Mouse (Mus musculus): ENCODE data around the gene Vmn2r1. TPM values are rescaled to one million over a fixed set of nuclear protein-coding genes. Genes with fewer than 3 reads are reported as not detected.
A peak's percentile ranks its signal among the peaks of the same experiment; 100 is the strongest.

Gene Vmn2r1
- polyA plus RNA-seq (2015; fragmentation: Nextera tagmentation; extraction: Ambion mirVana), result 0.08 and 0.10 TPM in 2 replicates

DNA sequence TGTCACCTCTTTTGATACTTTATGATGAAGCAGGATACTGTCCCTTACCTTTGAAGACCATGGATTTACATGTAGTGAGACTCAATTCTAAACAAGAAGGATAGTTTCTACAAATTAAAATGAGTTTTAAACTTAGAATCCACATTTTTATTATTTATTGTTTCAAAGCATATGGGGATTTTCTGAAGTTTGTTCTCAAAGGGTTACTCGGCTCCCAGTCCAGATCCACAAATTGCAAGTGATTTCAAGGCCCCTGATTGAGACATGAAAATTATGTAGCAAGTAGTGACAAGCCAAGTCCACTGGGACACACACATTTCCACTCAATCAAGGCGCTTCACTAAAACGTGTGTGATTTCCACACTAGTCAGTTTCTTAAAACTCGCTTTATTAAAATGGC, at the start of gene Vmn2r1:
TSS of gene Vmn2r1 (plus strand) at position 301 of the 400 bp plus-strand sequence.
- Histone ChIP-seq H3K36me3 (no peaks in the 10 kb centered on the region), H3K9me3 (no peaks in the 10 kb centered on the region), H3K4me2 (no peak within 1 kb of the TSS), H3K9ac (no peak within 1 kb of the TSS), H3K4me1 (replicated peaks) (no peaks in the 10 kb centered on the region), H3K27me3 (no peaks in the 10 kb centered on the region), H3K27ac (replicated peaks) (no peak within 1 kb of the TSS), H3K4me3 (no peak within 1 kb of the TSS)
- no peak for ATAC-seq (ENCODE audit: low read depth)
- 85% methylated on average over 4 of the region's 4 CpGs for WGBS

DNA sequence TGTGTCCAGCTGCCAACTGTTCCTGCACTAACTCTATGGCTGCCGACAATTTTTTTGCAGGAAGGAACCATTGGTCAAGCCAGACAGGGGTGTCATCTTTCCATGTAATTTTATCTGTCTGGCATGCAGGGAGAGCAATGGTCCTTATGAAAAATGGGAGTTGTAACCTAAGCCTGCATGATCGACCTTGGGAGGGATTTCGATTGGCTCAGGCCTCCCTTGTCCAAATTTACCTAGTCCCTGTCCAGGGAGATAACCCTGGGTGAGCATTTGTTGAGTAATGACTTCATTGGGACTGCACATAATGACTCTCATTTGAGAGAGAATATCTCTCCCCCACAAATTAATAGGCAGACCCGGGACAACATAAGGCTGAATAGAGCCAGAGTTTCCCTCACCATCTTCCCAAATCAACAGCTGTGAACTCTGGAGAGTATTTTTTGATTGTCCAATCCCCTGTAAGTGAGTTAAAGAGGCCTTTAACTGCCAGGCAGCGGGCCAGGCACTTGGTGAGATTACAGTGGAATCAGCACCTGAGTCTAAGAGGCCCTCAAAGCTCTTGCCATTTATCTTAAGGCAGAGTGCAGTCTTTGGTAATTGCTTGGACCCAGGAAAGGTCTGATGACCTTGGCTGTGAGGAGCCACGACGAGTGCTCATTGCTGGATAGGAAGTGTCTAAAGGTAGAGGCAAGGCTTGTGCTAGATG, 43.1 kb upstream of the Vmn2r1 start:
- Histone ChIP-seq H3K4me3 (no peak overlapping the region), H3K9me3 (no peaks in the 10 kb centered on the region), H3K4me1 (replicated peaks) (peaks cover 7% of the 10 kb centered on the region), H3K9ac (no peak overlapping the region), H3K4me2 (no peak overlapping the region), H3K27ac (replicated peaks) (no peak overlapping the region), H3K27me3 (no peaks in the 10 kb centered on the region), H3K36me3 (no peaks in the 10 kb centered on the region)
- WGBS, result 80% methylated on average over 7 of the region's 7 CpGs
- no peak for ATAC-seq (ENCODE audit: low read depth)

DNA sequence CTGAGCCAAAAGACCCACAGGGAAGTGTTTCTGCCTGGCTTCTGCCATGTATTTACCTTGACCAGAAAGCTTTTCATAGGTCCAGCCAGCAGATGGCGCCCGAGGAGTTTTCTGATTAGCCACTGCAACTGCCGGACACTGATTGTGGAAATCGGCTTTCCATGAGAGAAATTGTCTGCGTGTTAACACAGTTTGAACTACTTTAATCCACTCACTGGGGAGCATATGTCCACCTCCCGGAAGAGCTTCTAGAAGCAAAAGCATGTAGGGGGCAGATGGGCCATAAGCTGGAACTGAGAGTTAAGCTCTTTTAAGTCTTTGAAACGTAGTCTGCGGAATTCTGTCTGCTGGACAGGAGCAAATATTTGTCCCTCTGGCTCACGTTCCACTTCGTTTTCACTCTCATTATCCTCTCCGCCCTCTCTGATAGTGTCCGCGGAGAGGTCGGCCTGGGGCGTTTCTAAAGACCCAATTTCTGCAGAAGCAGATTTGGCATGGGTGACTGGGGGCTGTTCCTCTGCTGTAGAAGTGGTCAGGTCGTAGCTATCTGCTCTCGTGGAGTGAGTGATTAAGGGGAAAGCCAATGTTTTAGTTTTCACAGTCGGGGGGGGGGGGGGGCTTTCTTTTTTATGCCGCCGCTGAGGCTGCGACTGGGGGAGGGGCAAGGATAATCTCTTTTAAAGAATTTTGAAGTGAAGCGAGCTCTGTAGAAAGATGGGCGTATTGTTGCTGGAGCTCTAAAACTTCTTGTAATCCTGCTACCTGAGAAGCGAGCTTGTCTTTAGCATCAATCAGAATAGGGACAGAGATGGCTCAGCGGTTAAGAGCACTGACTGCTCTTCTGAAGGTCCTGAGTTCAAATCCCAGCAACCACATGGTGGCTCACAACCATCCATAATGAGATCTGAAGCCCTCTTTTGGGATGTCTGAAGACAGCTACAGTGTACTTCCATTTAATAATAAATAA, 41.2 kb upstream of the Vmn2r1 start:
- no peaks in the 10 kb centered on the region for H3K36me3 ChIP-seq
- peaks cover 7% of the 10 kb centered on the region for H3K4me1 ChIP-seq (replicated peaks)
- 14% methylated on average over 25 of the region's 25 CpGs for WGBS
- H3K4me3 ChIP-seq, result peak overlapping the region; percentile 35
- H3K27me3 ChIP-seq, result no peaks in the 10 kb centered on the region
- H3K9me3 ChIP-seq, result no peaks in the 10 kb centered on the region
- H3K4me2 ChIP-seq, result peak overlapping the region; percentile 59
- H3K27ac ChIP-seq (replicated peaks), result no peak overlapping the region
- ATAC-seq (ENCODE audit: low read depth), result peak; percentile 91
- peak overlapping the region; percentile 52 for H3K9ac ChIP-seq

DNA sequence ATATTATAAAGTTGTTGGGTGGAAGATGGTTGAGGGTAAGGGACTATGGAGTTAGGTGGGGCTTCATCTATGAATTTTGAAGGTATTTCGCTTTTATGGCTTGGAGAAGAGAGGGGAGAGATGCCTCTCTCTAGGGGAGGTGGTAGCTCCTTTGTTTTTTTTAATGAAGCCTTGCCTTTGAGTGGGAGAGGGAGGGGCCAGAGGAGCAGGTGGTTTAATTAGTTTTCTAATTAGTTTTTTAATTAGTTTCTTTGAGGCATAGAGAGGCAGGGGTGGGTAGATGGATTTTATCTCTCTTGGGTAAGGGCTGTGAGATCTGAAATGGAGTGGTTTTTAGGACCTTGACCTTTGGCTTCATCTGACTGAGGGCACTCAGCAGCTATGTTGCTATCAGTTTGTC, 31.4 kb downstream of the Vmn2r1 start:
- no peaks in the 10 kb centered on the region for H3K27me3 ChIP-seq
- WGBS, result 75% methylated on average over 1 of the region's 1 CpGs
- peak overlapping the region; percentile 46 for H3K27ac ChIP-seq (replicated peaks)
- H3K4me2 ChIP-seq, result no peak overlapping the region
- H3K9ac ChIP-seq, result no peak overlapping the region
- no peaks in the 10 kb centered on the region for H3K36me3 ChIP-seq
- H3K9me3 ChIP-seq, result no peaks in the 10 kb centered on the region
- peak; percentile 86 for ATAC-seq (ENCODE audit: low read depth)
- H3K4me3 ChIP-seq, result no peak overlapping the region
- no peaks in the 10 kb centered on the region for H3K4me1 ChIP-seq (replicated peaks)

DNA sequence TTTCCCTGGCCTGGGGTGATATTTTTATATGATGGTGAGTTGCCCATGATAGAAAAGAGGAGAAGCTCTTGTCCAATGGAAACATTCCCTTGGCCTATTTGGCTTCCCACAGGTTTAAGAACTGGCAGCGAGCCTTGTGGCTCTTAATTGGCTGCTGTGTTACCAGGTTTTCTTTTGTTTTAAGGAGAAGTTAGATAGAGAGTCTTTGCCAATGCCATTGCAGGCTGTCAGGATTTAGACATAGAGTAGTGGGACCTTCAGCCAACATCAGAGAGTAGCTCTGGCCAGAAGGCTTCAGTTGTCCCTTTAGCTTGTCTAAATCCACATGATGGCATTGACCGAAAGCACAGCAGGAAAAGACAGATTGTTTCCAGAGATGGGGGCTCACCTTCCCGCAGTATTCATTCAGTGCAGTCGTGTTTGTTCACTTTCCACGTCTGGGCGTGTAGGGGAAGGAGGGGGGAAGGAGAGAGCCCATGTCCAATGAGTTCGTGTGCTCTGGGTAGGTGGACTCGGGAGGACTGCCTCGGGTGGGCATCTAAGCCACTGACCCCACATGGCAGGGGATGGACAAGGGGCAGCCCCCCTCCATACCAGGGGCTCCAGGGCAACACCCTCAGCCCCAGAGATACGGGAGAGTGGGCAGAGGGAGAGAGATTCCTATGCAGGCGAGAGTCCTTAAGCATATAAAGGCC, 32.2 kb downstream of the Vmn2r1 start:
- Histone ChIP-seq H3K9me3 (no peaks in the 10 kb centered on the region), H3K4me3 (no peak overlapping the region), H3K36me3 (no peaks in the 10 kb centered on the region), H3K27ac (replicated peaks) (peak overlapping the region; percentile 46; the same call in 1 of the 2 replicates), H3K4me1 (replicated peaks) (no peaks in the 10 kb centered on the region), H3K9ac (no peak overlapping the region), H3K27me3 (no peaks in the 10 kb centered on the region), H3K4me2 (no peak overlapping the region)
- peak; percentile 52; the same call in 1 of the 2 replicates for ATAC-seq (ENCODE audit: low read depth)
- WGBS, result 85% methylated on average over 11 of the region's 11 CpGs

DNA sequence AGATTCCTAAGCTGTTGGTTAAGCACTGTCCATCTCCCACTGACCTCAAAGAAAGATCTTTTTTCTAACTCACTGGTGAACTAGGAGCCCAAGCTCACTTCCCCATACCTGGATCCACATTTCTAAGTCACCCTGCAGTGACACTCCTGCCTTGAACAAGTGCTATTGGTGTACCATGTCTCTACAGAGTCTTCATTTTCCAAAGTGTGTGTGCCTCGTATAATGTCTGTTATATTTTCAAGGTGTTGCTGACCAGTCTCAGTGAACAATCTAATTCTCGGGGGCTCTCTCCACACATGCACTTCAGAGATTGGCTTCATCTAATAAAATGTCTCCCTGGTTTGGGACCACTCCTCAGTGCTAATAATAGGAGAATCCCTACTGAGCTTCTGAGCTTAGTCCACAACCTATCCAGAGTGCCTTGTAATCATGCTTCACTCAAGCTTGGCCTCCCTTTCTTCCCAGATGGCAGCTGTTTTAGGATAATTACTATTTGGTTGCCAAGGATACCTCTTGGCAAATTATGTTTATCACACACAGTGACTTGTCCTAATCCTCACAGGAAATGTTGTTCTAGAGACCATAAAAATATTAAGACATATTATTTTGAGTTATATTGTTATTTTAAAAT, 60.6 kb downstream of the Vmn2r1 start, which contains the start of gene Vmn2r2:
TSS of gene Vmn2r2 (minus strand) at position 51 of the 631 bp plus-strand sequence.
- Histone ChIP-seq H3K4me1 (replicated peaks) (0 out of 2 replicates have a peak, but pooled peaks cover 4% of the 10 kb centered on the region), H3K4me2 (no peak within 1 kb of the TSS), H3K27ac (replicated peaks) (0 out of 2 replicates have a peak within 1 kb of the TSS, but pooled peaks have one; percentile 38), H3K4me3 (no peak within 1 kb of the TSS), H3K27me3 (no peaks in the 10 kb centered on the region), H3K9ac (no peak within 1 kb of the TSS), H3K9me3 (no peaks in the 10 kb centered on the region), H3K36me3 (no peaks in the 10 kb centered on the region)
- peak; percentile 59; the same call in 1 of the 2 replicates for ATAC-seq (ENCODE audit: low read depth)
- WGBS, result 72% methylated on average over 2 of the region's 2 CpGs

Other genes with a start within 250 kb of the Vmn2r1 start
- 10.2 and 10.7 TPM in 2 replicates for gene Plch1, start 182.1 kb upstream of the Vmn2r1 start, polyA plus RNA-seq (2015; fragmentation: Nextera tagmentation; extraction: Ambion mirVana)
- 5.6 and 5.9 TPM in 2 replicates for gene E130311K13Rik, start 152.1 kb upstream of the Vmn2r1 start, polyA plus RNA-seq (2015; fragmentation: Nextera tagmentation; extraction: Ambion mirVana)
- gene Slc33a1, start 116.8 kb upstream of the Vmn2r1 start, polyA plus RNA-seq (2015; fragmentation: Nextera tagmentation; extraction: Ambion mirVana), result 16.1 and 16.8 TPM in 2 replicates
- 36.9 and 42.8 TPM in 2 replicates for gene Gmps, start 105.4 kb upstream of the Vmn2r1 start, polyA plus RNA-seq (2015; fragmentation: Nextera tagmentation; extraction: Ambion mirVana)
- 0.11 TPM in 1 of 2 replicates, not detected in the other for gene Vmn2r2, start 60.4 kb downstream of the Vmn2r1 start, polyA plus RNA-seq (2015; fragmentation: Nextera tagmentation; extraction: Ambion mirVana)
- gene Vmn2r3, start 208.2 kb downstream of the Vmn2r1 start, polyA plus RNA-seq (2015; fragmentation: Nextera tagmentation; extraction: Ambion mirVana), result not detected in 2 replicates

Measured in neural tube, embryonic 13.5 days (tissue).